Mouse (Mus musculus) cortical plate, adult 2 months (tissue): Measurements from ENCODE around the gene Cdk14.

Experiments
- CTCF ChIP-seq: fragments of 200-500 bp; IDR thresholded peaks from 2 replicates; pipeline ENCODE4 v1.5.1; 2011; ENCODE audit warnings: mild to moderate bottlenecking, control low read depth, low read length; ENCODE audit not compliant: insufficient read depth; ENCODE audit errors: extremely low read depth
- POLR2A ChIP-seq: fragments of 200-500 bp; IDR thresholded peaks from 2 replicates; pipeline ENCODE4 v1.6.1; 2011; ENCODE audit warnings: mild to moderate bottlenecking, low read length, control low read depth; ENCODE audit not compliant: insufficient read depth; ENCODE audit errors: extremely low read depth

- no peak for TF ChIP-seq CTCF
- TF ChIP-seq POLR2A, result no peak
Measured at GRCm38 (mm10) chr5:5208016-5208415, 212.1 kb downstream of the Cdk14 start.
